Mouse (Mus musculus): ENCODE data around the gene Pdss2.

The Pdss2 gene

GRCm38 (mm10) chr10:43479436-43480157, 258.3 kb downstream of the Pdss2 start:
- in situ Hi-C loops (cut with MboI, MseI) = loop anchor here (5.0 kb wide), 1 partner anchor 53 kb away; no protein-coding TSS in a partner anchor

- in situ Hi-C loops (cut with MboI, MseI) = loop anchor here (5.0 kb wide), 1 partner anchor 52 kb away; no protein-coding TSS in a partner anchor
These were observed 259.1 kb downstream of the Pdss2 start for GRCm38 (mm10) chr10:43480227-43480849.

GRCm38 (mm10) chr10:43481179-43481578, 259.9 kb downstream of the Pdss2 start:
- in situ Hi-C loops (cut with MboI, MseI) = loop anchor here (5.0 kb wide), 1 partner anchor 51 kb away; no protein-coding TSS in a partner anchor

GRCm38 (mm10) chr10:43482021-43482420, 260.7 kb downstream of the Pdss2 start:
- in situ Hi-C loops (cut with MboI, MseI) = loop anchor here (5.0 kb wide), 1 partner anchor 50 kb away; no protein-coding TSS in a partner anchor

- in situ Hi-C loops (cut with MboI, MseI) = loop anchor here (5.0 kb wide), 1 partner anchor 49 kb away; no protein-coding TSS in a partner anchor
These were observed 262.2 kb downstream of the Pdss2 start for GRCm38 (mm10) chr10:43483426-43483995.

- in situ Hi-C loops (cut with MboI, MseI) = no loop called here
These were observed 264.5 kb downstream of the Pdss2 start for GRCm38 (mm10) chr10:43485751-43486268.

- in situ Hi-C loops (cut with MboI, MseI) = no loop called here
These were observed 266.2 kb downstream of the Pdss2 start for GRCm38 (mm10) chr10:43487441-43488010.

GRCm38 (mm10) chr10:43488258-43488657, 267.0 kb downstream of the Pdss2 start:
- in situ Hi-C loops (cut with MboI, MseI) = no loop called here

GRCm38 (mm10) chr10:43489139-43489538, 267.9 kb downstream of the Pdss2 start:
- in situ Hi-C loops (cut with MboI, MseI) = no loop called here

GRCm38 (mm10) chr10:43489550-43489949, 268.3 kb downstream of the Pdss2 start:
- in situ Hi-C loops (cut with MboI, MseI) = no loop called here

- in situ Hi-C loops (cut with MboI, MseI) = no loop called here
These were observed 268.7 kb downstream of the Pdss2 start for GRCm38 (mm10) chr10:43490034-43490433.

GRCm38 (mm10) chr10:43490846-43491245, 269.6 kb downstream of the Pdss2 start:
- in situ Hi-C loops (cut with MboI, MseI) = no loop called here

GRCm38 (mm10) chr10:43502599-43502998, 281.3 kb downstream of the Pdss2 start:
- in situ Hi-C loops (cut with MboI, MseI) = no loop called here

GRCm38 (mm10) chr10:43504291-43504690, 283.0 kb downstream of the Pdss2 start:
- in situ Hi-C loops (cut with MboI, MseI) = no loop called here

GRCm38 (mm10) chr10:43507051-43507450, 285.8 kb downstream of the Pdss2 start:
- in situ Hi-C loops (cut with MboI, MseI) = no loop called here

- in situ Hi-C loops (cut with MboI, MseI) = no loop called here
These were observed 287.9 kb downstream of the Pdss2 start for GRCm38 (mm10) chr10:43509228-43509627.

- in situ Hi-C loops (cut with MboI, MseI) = no loop called here
These were observed 291.7 kb downstream of the Pdss2 start for GRCm38 (mm10) chr10:43512976-43513375.

Data from T-helper 17 cell (primary cell).